Comparison of ENCODE assay signal across 31 mouse cellular contexts in genomic region chr11:116731060-116731580, GRCm38 (mm10). TPM values are rescaled to one million over a fixed set of nuclear protein-coding genes. Genes with fewer than 3 reads are reported as not detected.
"Had no signal": no experiment of that assay in that cellular context is flagged by ENCODE, and none has a peak within 500 bp of the region (broad histone marks: within the 10 kb centered on the region; RNA-seq: fewer than 3 reads in every experiment).

No protein-coding gene starts in this region.

RNA-seq across cellular contexts. Expression of gene St6galnac1, which starts 44.2 kb away (rescaled TPM):
- total RNA-seq: common myeloid progenitor, adult 5-6 weeks; forebrain, postnatal 0 days; gastrocnemius, adult 18-20 months; gastrocnemius, adult 2 months; gastrocnemius, adult 8-10 months; gastrocnemius, postnatal 10 days; gastrocnemius, postnatal 14 days; gastrocnemius, postnatal 25 days; gastrocnemius, postnatal 36 days; gastrocnemius, postnatal 4 days; granulocyte monocyte progenitor cell, adult 5-6 weeks; heart, adult 18-20 months; heart, adult 2 months; heart, adult 8-10 months had no signal
- polyA plus RNA-seq: embryonic facial prominence, embryonic 10.5 days; embryonic facial prominence, embryonic 11.5 days; embryonic facial prominence, embryonic 12.5 days; embryonic facial prominence, embryonic 13.5 days; embryonic facial prominence, embryonic 15.5 days; erythroblast, embryonic 14.5 days; forebrain, embryonic 10.5 days; forebrain, embryonic 11.5 days; forebrain, embryonic 12.5 days; forebrain, embryonic 13.5 days; forebrain, embryonic 14.5 days; forebrain, embryonic 15.5 days; forebrain, embryonic 16.5 days; forebrain, postnatal 0 days; frontal cortex, adult 2 months; gonadal fat pad, adult 2 months; heart, adult 2 months; heart, embryonic 10.5 days; heart, embryonic 11.5 days had no signal
